Mouse (Mus musculus) regulatory T cell (primary cell): ENCODE results near the gene Paqr9.

Experiments used
- in situ Hi-C: fragments of 300-600 bp; cut with MboI, MseI; formaldehyde crosslinking; loops from one replicate; pipeline ENCODE4 v1.15.1; 2025; ENCODE audit warnings: high pct_unique_total_duplicates

Gene Paqr9

DNA sequence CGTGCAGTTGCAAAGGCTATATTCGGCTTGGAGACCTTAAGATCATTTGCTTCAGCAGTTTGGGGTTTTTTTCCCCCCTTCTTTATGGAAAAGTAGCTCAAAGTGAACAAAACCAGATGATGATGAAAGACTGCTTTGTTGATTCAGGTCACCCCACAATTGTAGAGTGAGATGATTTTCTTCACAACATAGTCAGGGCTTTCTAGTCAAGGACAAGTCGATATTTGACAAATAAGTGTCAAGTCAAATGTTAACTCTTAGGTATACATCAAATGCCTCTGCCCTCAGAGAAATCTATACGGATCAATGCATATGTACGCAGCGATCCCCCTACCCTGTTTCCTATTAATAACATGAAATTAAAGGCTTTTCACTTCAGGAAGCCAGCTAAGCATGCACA lies 17.0 kb upstream of the Paqr9 start:
- in situ Hi-C loops, result no loop called here

DNA sequence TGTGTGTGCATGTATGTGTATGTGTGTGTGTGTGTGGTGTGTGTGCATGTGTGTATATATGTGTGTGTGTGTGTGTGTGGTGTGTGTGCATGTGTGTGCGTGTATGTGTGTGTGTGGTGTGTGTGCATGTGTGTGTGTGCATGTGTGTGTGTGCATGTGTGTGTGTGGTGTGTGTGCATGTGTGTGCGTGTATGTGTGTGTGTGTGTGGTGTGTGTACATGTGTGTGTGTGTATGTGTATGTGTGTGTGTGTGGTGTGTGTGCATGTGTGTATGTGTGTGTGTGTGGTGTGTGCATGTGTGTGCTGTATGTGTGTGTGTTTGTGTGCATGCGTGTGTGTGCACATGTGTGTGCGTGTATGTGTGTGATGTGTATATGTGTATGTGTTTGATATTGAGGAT lies 14.9 kb upstream of the Paqr9 start:
- in situ Hi-C loops, result no loop called here

- in situ Hi-C loops, result no loop called here
Observed at GRCm38 (mm10) chr9:95546679-95547078, 12.8 kb upstream of the Paqr9 start.

DNA sequence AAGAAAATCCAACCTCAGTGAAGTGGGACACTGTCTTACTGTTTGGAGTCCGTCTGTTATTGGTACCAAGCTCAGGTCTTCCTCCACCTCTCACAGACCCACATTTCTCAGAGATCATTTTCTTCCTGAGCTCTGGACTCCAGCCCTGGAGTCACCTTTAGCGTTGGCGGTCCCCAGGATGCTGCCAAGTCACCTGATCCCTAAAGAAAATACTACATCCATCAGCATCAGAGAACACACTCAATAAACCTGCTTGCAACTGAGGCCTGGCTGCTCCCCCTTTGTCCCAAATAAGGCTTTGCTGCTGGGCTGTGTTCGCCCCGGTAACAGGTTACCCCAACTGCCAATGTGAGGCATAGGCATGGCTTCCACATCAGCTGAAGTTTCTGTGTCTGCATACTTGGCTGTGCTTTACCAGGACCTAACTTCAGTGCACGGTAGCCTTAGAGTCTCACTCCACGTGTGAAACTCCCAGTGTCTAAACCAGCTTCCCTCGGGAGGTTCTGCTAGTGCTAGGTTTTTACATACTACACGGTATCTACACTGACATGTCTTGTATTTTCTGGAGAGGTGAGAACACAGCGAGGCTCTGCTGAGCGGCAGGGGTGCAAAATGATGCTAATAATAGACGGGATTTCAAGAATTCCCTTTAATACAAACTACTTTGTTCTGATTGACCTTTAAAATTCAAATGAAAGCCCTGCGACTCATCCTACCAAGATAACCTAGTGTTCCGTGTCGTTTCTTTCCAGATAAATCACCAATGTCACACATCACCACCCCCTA lies 9.6 kb upstream of the Paqr9 start:
- in situ Hi-C loops, result no loop called here

GRCm38 (mm10) chr9:95550856-95551774 lies 8.3 kb upstream of the Paqr9 start:
- in situ Hi-C loops, result no loop called here

DNA sequence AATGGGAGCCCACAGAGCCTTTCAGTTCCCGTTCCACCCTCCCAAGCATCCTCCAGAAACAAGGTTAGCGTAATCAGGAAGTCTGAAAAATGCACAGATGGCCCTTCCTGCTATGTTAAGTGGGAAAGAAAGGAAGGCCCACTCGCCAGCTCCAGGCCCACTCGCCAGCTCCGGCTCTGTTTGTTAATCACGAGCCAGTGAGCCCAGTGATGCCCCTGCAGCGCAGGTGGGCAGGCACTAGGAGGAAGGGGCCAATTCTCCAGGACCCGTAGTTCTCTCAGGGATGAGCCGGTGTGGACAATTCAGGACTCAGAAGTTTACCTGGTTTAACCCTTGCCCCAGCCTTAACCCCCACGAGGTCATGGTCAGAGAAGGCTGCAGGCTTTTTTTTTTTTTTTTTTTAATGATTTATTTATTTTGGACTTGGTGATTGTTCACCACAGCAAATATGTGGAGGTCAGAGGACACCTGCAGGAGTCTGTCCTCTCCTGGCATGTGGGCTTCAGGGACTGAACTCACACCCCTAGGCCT lies 7.2 kb upstream of the Paqr9 start:
- in situ Hi-C loops, result no loop called here

DNA sequence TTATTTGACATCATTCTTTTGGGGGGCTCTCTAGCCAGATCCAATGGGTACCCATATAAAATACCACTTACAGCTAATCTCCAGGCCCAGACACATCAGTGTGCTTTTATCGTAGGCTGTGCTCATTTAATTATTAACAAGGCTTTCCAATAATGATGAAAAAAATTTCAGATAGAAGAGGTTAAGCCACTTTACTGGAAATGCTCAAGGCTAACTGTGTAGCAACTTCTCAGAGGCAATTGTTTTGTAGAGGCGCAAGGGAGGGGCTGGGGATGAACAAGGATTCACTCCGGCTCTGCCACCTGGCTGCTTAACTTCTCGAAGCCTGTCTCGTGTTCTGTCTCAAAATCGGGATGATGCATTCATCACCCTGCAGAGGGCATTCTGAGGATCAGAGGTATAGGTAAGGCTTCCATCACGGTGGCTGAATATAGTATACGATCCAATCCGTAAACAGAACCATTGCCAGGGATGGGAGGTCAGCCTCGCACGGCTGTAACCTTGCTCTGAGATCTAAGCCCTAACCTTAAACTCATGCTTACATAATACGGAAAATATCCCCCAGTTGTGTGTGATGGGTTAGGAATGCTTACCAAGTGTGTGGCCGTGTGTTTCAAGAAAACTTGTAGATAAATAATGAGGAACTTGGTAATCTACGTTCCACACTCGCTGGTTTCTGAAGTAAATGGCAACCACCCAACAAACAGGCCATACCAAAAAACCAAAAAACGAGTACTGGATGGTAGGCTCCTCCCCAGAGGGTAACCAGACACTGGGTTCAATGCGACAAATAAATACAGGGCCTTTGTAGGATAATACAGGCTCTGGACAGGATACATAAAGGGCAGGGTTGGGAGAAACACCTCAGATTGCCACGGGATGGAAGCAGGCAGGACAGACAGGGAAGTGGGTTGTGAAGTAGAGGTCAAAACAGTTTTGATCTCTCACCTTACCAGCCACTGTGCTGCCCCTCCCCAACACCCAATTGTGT lies 4.9 kb upstream of the Paqr9 start:
- in situ Hi-C loops, result no loop called here

- in situ Hi-C loops, result no loop called here
Observed at GRCm38 (mm10) chr9:95555233-95555740, 4.2 kb upstream of the Paqr9 start.

DNA sequence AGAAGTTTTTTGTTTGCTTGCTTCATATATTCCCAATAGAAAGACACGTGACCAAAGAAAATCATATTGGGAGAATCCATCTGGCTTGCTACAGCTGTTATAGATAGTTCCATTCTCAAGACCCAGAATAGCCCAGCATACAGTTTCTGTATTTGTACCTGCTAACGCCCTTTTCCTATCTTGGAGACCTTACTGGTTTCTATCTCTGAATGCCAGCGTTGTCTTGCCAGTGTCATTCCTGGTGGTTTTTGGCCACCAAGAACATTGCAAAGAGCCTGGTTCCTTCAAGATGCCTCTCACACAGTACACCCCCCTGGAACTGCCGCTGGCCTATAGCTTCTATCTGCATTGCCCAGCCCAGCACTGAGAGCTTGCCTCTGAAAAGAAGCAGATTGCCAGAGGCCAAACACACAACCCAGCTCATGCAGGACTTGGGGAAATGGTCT lies 3.4 kb upstream of the Paqr9 start:
- in situ Hi-C loops, result no loop called here

DNA sequence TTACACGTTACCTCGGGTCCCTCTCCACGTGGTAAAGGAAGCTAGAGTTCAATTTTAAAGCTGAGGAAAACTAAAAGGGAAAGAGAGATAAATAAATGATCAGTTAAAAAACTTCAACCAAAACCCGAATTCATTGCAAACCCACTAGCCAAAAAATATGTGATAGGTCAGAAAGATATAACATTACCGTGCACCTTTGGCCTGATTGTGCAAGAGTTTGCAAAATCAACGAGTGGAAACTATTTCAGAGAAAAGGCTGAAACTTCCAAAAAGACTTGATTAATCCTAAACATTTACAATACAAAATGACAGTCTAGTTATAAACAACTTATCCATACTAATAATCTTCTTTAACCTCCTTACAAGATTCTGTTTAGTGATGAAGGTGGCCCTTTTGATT lies 1.7 kb upstream of the Paqr9 start:
- in situ Hi-C loops, result no loop called here

GRCm38 (mm10) chr9:95558726-95559058 lies 765 bp upstream of the Paqr9 start:
- in situ Hi-C loops, result no loop called here

- in situ Hi-C loops, result no loop called here
Observed at GRCm38 (mm10) chr9:95559936-95560735, 679 bp downstream of the Paqr9 start.

DNA sequence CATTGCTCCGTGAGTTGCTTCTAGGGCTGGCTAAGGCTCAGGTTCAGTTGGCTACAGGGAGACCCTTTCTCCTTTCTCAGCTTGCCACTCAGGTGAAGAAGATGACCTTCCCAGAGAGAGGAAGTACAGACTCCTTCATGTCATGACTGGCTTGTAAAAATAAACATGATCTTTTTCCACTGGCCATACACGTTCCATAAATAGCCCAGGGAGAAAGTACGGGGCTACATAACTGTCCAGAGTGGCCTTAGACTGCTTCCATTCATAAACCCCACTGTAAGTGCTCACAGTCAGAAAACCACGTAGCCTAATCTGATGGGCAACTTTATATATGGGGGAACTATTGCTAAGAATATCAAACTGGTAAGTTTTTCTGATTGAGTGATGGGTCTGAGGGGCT lies 4.6 kb downstream of the Paqr9 start:
- in situ Hi-C loops, result no loop called here

DNA sequence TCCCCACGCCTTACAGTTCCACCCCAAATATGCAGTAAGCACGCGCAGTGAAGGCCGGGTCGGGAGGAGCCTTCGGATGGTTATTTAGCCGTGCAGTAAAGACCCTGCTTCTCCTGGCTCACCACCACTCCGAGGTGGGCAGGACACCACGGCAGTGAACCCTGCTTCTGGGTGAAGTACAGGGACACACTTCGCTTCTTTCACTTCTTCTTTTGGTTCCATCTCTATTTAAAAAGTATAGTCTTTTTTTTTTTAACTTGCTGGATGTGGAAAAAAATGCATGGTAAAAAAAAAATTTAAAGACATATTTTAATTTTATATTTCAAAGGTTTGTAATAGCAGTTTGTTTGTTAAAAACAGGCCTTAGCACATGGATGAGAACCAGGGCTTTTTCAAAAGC lies 6.9 kb downstream of the Paqr9 start:
- in situ Hi-C loops, result no loop called here

- in situ Hi-C loops, result no loop called here
Observed at GRCm38 (mm10) chr9:95566931-95567330, 7.5 kb downstream of the Paqr9 start.

- in situ Hi-C loops, result no loop called here
Observed at GRCm38 (mm10) chr9:95569249-95569648, 9.8 kb downstream of the Paqr9 start.

DNA sequence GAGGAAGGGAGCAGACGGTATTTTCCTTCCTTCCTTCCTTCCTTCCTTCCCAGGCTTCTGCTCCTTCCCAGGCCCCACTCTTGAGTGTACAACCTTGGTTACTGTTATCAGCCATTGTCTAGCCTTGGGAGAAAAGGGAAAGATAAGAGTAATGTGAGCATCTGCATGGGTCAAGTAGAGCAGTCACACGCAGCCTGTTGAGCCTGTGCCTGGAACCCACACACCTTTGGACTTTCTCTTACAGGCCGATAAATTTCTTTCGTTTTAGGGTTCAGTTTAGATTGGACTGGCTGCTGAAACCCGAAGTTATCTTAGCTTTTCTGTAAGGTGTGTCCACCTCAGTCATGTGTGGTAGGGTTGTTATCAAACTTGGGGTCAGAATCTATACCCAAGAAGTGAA lies 10.5 kb downstream of the Paqr9 start:
- in situ Hi-C loops, result no loop called here

- in situ Hi-C loops, result no loop called here
Observed at GRCm38 (mm10) chr9:95570604-95571003, 11.1 kb downstream of the Paqr9 start.

DNA sequence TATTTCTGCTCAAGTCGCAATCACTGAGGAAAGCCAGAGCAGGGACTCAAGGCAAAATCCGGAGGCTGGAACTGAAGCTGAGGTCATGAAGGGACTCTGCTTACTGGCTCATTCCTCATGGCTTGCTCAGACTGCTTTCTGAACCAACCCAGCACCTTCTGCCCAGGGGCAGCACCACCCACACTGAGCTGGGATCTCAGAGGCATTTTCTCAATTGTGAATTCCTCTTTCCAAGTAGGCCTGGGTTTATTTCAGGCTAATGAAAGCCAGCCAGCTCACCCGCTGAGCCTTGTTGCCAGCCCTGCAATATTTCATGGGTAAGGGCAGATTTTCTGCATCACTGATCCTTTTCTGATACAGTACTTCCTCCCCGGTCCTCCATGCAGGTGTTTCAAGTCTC lies 12.0 kb downstream of the Paqr9 start:
- in situ Hi-C loops, result no loop called here

DNA sequence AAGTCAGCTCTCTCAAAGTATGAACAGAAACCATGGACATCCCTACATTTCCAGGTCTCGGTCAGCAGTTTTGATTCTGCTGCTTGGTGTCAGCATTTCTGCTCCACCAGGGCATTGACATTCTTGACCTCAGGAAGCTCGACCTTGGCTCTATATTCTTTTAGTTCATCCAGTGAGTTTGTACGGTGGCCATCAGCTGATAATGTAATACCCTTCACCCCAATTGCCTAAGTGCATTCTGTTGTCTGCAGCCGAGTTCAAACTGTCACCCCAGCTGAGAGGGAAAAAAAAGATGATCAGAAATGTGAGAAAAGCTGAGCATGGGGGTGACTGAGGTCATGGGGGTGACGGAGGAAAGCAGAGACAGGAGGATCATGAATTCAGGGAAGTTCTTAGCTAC lies 13.1 kb downstream of the Paqr9 start:
- in situ Hi-C loops, result no loop called here
